13 mouse cellular contexts compared by ENCODE assay signal in genomic region chr4:107628921-107629411, GRCm38 (mm10). TPM values are rescaled to one million over a fixed set of nuclear protein-coding genes. Genes with fewer than 3 reads are reported as not detected.
DNase-seq lines count a peak whose midpoint lies in the region; ATAC-seq and TF ChIP-seq lines count a peak whose summit lies in the region.
"Had no signal": no experiment of that assay in that cellular context is flagged by ENCODE, and none has a peak within 500 bp of the region (broad histone marks: within the 10 kb centered on the region; RNA-seq: fewer than 3 reads in every experiment).

No protein-coding gene starts in this region.

- in situ Hi-C loops in Patski (cut with MboI; ENCODE audit: low pct_unique_long_range_greater_than_20kb), result no loop called here

- H3K9ac ChIP-seq in heart, embryonic 16.5 days (ENCODE audit: low read length), result 0 out of 2 replicates have a peak overlapping the region, but pooled peaks have one; percentile 26
- H3K9ac ChIP-seq: midbrain, embryonic 12.5 days had no signal

- no peak overlapping the region for H3K4me3 ChIP-seq in heart, embryonic 16.5 days (ENCODE audit: low read length)
- H3K4me3 ChIP-seq: midbrain, embryonic 12.5 days had no signal

- WGBS in heart, embryonic 16.5 days, result 16% methylated on average over 17 of the region's 17 CpGs

- no peak overlapping the region for H3K27ac ChIP-seq in heart, embryonic 16.5 days (ENCODE audit: low read length)
- H3K27ac ChIP-seq: midbrain, embryonic 12.5 days had no signal

- no peaks in the 10 kb centered on the region for H3K36me3 ChIP-seq in heart, embryonic 16.5 days (ENCODE audit: control insufficient read depth, insufficient read depth)
- H3K36me3 ChIP-seq: midbrain, embryonic 12.5 days had no signal

- POLR2A ChIA-PET in Patski (lab: Charles Lee), result no interaction called here

- no peaks in the 10 kb centered on the region for H3K9me3 ChIP-seq in heart, embryonic 16.5 days (replicated peaks; ENCODE audit: control insufficient read depth, low read length)
- H3K9me3 ChIP-seq: midbrain, embryonic 12.5 days had no signal

- peaks cover 5% of the 10 kb centered on the region for H3K4me1 ChIP-seq in heart, embryonic 16.5 days (ENCODE audit: control insufficient read depth, insufficient read depth, low read length)

- CTCF ChIA-PET in Patski (lab: Charles Lee), result interaction anchor here (1.7 kb wide), 1 partner anchor 9 kb away, joined by 9 read pairs; no protein-coding TSS in a partner anchor

- peak; percentile 66 for ATAC-seq in Patski
- ATAC-seq in heart, embryonic 16.5 days (replicated peaks; ENCODE audit: extremely low read depth, insufficient read depth, low FRiP score), result peak; percentile 63

- peak; percentile 45 to 55 for DNase-seq in cerebellum, postnatal 14 days
- no peak for DNase-seq in cerebellum, adult 11 months
- DNase-seq in Patski (ENCODE audit: low read depth, low spot score), result peak; percentile 73
- peak; percentile 40 to 54 for DNase-seq in kidney, postnatal 4 days
- DNase-seq in right cerebral cortex, postnatal 4 days, result no peak
- no peak for DNase-seq in urinary bladder, adult 2 months (ENCODE audit: low spot score)
- DNase-seq in left cerebral cortex, postnatal 25 days (ENCODE audit: low spot score in 2 of 2), result no peak
- DNase-seq: layer of hippocampus, adult 9-11 months; liver had no signal

- H3K27me3 ChIP-seq in Patski, result no peaks in the 10 kb centered on the region
- peaks cover 5% of the 10 kb centered on the region for H3K27me3 ChIP-seq in heart, embryonic 16.5 days (ENCODE audit: control insufficient read depth, insufficient read depth, low read length)

- intact Hi-C loops in left cerebral cortex, postnatal 25 days (cut with DNase I), result no loop called here

- TF ChIP-seq CTCF in Patski (IDR thresholded peaks at IDR 0.05), result no peak

- no peak overlapping the region for H3K4me2 ChIP-seq in heart, embryonic 16.5 days (ENCODE audit: low read depth, low read length)
- H3K4me2 ChIP-seq: midbrain, embryonic 12.5 days had no signal

RNA-seq across cellular contexts. Expression of gene Dmrtb1, which starts 55.1 kb away (rescaled TPM):
- polyA plus RNA-seq in Patski (2021), result not detected
- polyA plus RNA-seq in heart, embryonic 16.5 days (2015; fragmentation: Nextera tagmentation; extraction: Ambion mirVana), result not detected in 2 replicates
- polyA plus RNA-seq in urinary bladder, adult 2 months (2012; rRNA removed), result not detected in 2 replicates
- 1 to 10 TPM in 1 of 2 experiments, under 1 TPM in 1; 0.76 to 1.1 TPM for total RNA-seq in left cerebral cortex, postnatal 25 days (2021)
- total RNA-seq: gastrocnemius, postnatal 4 days had no signal
- polyA plus RNA-seq: embryonic facial prominence, embryonic 14.5 days had no signal

Comparison
In these comparisons a context has a peak if more than half of its experiments do, and no peak if none do; other contexts are left out.
1. DNase-seq: peak in cerebellum, postnatal 14 days (2 of 2), Patski (single experiment) and kidney, postnatal 4 days (2 of 2); none in cerebellum, adult 11 months (single experiment), right cerebral cortex, postnatal 4 days (single experiment), urinary bladder, adult 2 months (single experiment) and left cerebral cortex, postnatal 25 days (0 of 2).